Mouse (Mus musculus) splenic B cell, adult 2 months (primary cell): ENCODE results near the gene Mrpl33.

Experiments
- DNase-seq: peaks from one replicate; pipeline ENCODE4 v3.0.0-alpha.2; 2011; ENCODE audit warnings: low read depth, low spot score
- H3K27me3 ChIP-seq: 2 replicates; pipeline ENCODE4 v1.6.1; 2012; ENCODE audit warnings: mild to moderate bottlenecking, low read length, moderate library complexity, mixed read lengths; ENCODE audit not compliant: control insufficient read depth, poor library complexity, insufficient read depth, severe bottlenecking
- H3K36me3 ChIP-seq: 2 replicates; pipeline ENCODE4 v1.6.1; 2012; ENCODE audit warnings: mild to moderate bottlenecking, low read length, moderate library complexity, mixed read lengths; ENCODE audit not compliant: control insufficient read depth, poor library complexity, insufficient read depth, severe bottlenecking

The Mrpl33 gene

DNA sequence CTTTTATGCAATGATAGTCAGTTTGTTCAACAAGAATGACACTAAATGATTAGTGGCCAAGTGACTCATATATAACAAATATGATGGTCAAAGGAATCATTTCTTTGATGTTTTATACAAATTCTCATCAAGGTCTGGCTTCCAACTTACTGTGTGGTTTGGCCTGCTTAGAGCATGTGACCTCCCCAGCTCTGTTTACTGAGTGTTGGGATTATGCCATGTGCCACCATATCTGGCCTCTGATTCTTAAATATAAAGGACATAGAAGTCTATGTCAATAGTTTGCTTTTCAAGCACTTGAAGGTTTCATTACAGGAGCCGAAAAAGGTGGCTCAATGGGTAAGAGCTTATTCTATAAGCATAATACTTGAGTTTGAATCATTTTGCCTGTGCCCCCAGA lies 85.6 kb downstream of the Mrpl33 start:
- Histone ChIP-seq H3K36me3 (no peaks in the 10 kb centered on the region), H3K27me3 (no peaks in the 10 kb centered on the region)
- no peak for DNase-seq

- no peak for DNase-seq
- Histone ChIP-seq H3K36me3 (no peaks in the 10 kb centered on the region), H3K27me3 (no peaks in the 10 kb centered on the region)
These were observed 89.3 kb downstream of the Mrpl33 start for GRCm38 (mm10) chr5:31686040-31686439.

DNA sequence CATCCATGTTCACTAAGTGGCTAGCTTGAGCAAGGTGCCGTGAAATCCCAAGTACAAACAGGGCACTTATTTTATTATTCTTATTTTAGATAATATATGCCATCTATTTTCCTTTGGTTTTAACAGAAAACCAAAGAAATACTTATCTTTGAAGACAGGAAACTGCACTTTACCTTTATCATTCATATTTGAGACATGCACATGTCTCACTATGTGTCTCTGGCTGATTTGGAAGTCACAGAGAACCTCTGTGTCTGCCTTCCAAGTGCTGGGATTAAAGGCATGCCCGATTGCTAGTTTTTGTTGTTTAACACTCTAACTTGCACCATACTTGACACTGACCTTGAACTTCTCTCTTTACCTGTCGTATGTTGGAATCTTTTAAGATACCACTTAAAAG lies 91.2 kb downstream of the Mrpl33 start:
- H3K27me3 ChIP-seq: no peaks in the 10 kb centered on the region
- 0 out of 2 replicates have a peak, but pooled peaks cover 1% of the 10 kb centered on the region for H3K36me3 ChIP-seq
- no peak for DNase-seq

- Histone ChIP-seq H3K27me3 (no peaks in the 10 kb centered on the region), H3K36me3 (0 out of 2 replicates have a peak, but pooled peaks cover 1% of the 10 kb centered on the region)
- DNase-seq: no peak
These were observed 96.5 kb downstream of the Mrpl33 start for GRCm38 (mm10) chr5:31693191-31693590.

- 0 out of 2 replicates have a peak, but pooled peaks cover 1% of the 10 kb centered on the region for H3K36me3 ChIP-seq
- no peaks in the 10 kb centered on the region for H3K27me3 ChIP-seq
- DNase-seq: no peak
These were observed 100.4 kb downstream of the Mrpl33 start, which contains the start of gene Rbks for GRCm38 (mm10) chr5:31696971-31697643. TSS of gene Rbks (minus strand) at chr5:31697627.

- DNase-seq: peak; percentile 95
- Histone ChIP-seq H3K27me3 (no peaks in the 10 kb centered on the region), H3K36me3 (peaks cover 4% of the 10 kb centered on the region; the same call in 1 of the 2 replicates)
These were observed 101.0 kb downstream of the Mrpl33 start, which contains the start of gene Babam2 for GRCm38 (mm10) chr5:31697644-31698296. TSS of gene Babam2 (plus strand) at chr5:31697684.

GRCm38 (mm10) chr5:31698297-31698726 lies 101.6 kb downstream of the Mrpl33 start:
- no peaks in the 10 kb centered on the region for H3K27me3 ChIP-seq
- peak; percentile 100 for DNase-seq
- peaks cover 3% of the 10 kb centered on the region; the same call in 1 of the 2 replicates for H3K36me3 ChIP-seq

DNA sequence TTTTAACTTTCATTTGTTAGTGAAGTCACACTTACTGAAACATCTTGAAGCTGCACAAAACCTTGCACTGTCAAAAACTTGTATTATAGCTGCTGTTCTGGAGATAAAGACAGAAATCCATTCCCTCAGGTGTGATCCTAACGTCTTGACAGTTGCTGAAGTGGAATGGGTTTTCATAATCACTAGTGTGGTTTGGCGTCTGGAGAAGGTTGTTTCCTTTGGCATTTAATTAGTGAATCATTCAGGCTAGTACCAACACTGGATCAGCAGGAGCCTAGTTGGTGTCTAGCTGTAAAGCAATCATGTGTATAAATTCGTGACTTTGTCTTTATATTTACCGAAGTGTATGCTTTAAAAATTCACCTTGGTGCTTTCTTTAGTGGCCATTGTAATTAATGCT lies 102.2 kb downstream of the Mrpl33 start:
- Histone ChIP-seq H3K36me3 (peaks cover 3% of the 10 kb centered on the region; the same call in 1 of the 2 replicates), H3K27me3 (no peaks in the 10 kb centered on the region)
- no peak for DNase-seq

GRCm38 (mm10) chr5:31699397-31699796 lies 102.7 kb downstream of the Mrpl33 start:
- H3K36me3 ChIP-seq: peaks cover 3% of the 10 kb centered on the region; the same call in 1 of the 2 replicates
- peak; percentile 29 for DNase-seq
- H3K27me3 ChIP-seq: no peaks in the 10 kb centered on the region

DNA sequence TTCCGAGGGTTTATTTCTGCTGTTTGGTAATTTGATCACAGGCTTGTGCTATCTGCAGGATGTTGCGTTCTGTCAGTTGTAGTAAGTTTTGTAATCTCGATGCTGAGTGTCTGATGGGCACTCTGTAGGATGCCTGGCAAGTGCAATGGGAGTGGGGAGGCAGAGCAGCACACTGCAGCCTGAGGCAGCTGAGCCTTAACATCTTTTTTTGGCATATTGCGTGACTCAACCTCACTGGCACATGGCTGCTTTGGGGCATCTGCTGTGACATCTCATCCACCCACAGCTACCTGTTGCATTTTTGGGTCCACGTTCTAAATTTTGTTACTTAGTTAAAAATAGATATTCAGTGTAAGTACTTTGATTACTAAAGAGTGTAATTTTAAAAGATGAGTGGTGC lies 108.2 kb downstream of the Mrpl33 start:
- Histone ChIP-seq H3K27me3 (no peaks in the 10 kb centered on the region), H3K36me3 (peaks cover 3% of the 10 kb centered on the region; the same call in 1 of the 2 replicates)
- DNase-seq: no peak

GRCm38 (mm10) chr5:31706826-31707225 lies 110.1 kb downstream of the Mrpl33 start:
- DNase-seq: no peak
- Histone ChIP-seq H3K27me3 (no peaks in the 10 kb centered on the region), H3K36me3 (peaks cover 6% of the 10 kb centered on the region; the same call in 1 of the 2 replicates)

- Histone ChIP-seq H3K36me3 (peaks cover 3% of the 10 kb centered on the region; the same call in 1 of the 2 replicates), H3K27me3 (no peaks in the 10 kb centered on the region)
- DNase-seq: peak; percentile 58
These were observed 112.7 kb downstream of the Mrpl33 start for GRCm38 (mm10) chr5:31709389-31709788.

GRCm38 (mm10) chr5:31713280-31713711 lies 116.6 kb downstream of the Mrpl33 start:
- Histone ChIP-seq H3K36me3 (peaks cover 3% of the 10 kb centered on the region; the same call in 1 of the 2 replicates), H3K27me3 (no peaks in the 10 kb centered on the region)
- no peak for DNase-seq

DNA sequence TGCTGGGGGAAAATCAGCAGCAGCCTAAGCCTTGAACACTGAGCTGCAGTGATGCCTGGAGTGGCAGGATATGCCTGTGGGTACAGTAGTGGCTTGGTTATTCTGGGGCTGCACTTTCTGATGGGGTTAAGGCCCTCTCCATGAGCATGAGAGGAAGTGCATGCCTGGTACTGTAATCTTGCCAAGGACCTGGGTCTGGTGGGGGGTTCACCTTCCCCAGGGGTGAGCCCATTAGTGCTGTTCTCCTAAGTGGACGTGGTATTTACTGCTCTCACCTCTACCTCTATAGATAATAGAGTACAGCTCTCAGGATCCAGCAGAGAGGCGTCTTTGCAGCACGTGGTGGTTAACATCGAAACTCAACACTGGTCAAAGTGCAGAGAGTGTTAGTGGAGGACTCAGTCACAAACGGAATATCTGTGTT lies 117.1 kb downstream of the Mrpl33 start:
- Histone ChIP-seq H3K36me3 (peaks cover 3% of the 10 kb centered on the region; the same call in 1 of the 2 replicates), H3K27me3 (no peaks in the 10 kb centered on the region)
- peak; percentile 15 for DNase-seq
